Mouse (Mus musculus) liver, embryonic 11.5 days (tissue): ENCODE measurements at regions not wholly inside any gene's neighbourhood (a gene's known extent, or its start where the extent isn't known, plus 50 kb on each side); places are given as distances from the start of the nearest gene placed in this dataset.

Source experiments
- ATAC-seq: fragments of 200-750 bp; cut with Nextera tagmentation; replicated peaks from 2 replicates; pipeline ENCODE4 v1.8.0; 2017; ENCODE audit warnings: moderate number of reproducible peaks, mild to moderate bottlenecking, moderate TSS enrichment, moderate library complexity; ENCODE audit not compliant: low FRiP score
- DNase-seq: peaks from one replicate; pipeline ENCODE4 v3.0.0-alpha.2; 2017; ENCODE audit warnings: low spot score
- H3K27ac ChIP-seq: fragments of 300-500 bp; sonication (generic); 2 replicates; pipeline ENCODE4 v1.5.1; 2014; ENCODE audit warnings: mild to moderate bottlenecking, low read depth, low read length, control low read depth
- H3K27me3 ChIP-seq: fragments of 300-500 bp; sonication (generic); replicated peaks from 2 replicates; pipeline ENCODE4 v1.6.1; 2014; ENCODE audit warnings: low read length, mixed read lengths; ENCODE audit not compliant: control insufficient read depth, insufficient read depth
- H3K36me3 ChIP-seq: fragments of 300-500 bp; sonication (generic); 2 replicates; pipeline ENCODE4 v1.6.1; 2014; ENCODE audit warnings: mild to moderate bottlenecking, low read length, moderate library complexity, mixed read lengths; ENCODE audit not compliant: control insufficient read depth, insufficient read depth
- H3K4me1 ChIP-seq: fragments of 300-500 bp; sonication (generic); replicated peaks from 2 replicates; pipeline ENCODE4 v1.6.1; 2014; ENCODE audit warnings: low read length, mixed read lengths; ENCODE audit not compliant: control insufficient read depth, insufficient read depth
- H3K4me2 ChIP-seq: fragments of 300-500 bp; sonication (generic); 2 replicates; pipeline ENCODE4 v1.6.1; 2014; ENCODE audit warnings: mild to moderate bottlenecking, control low read depth, moderate library complexity
- H3K4me3 ChIP-seq: fragments of 300-500 bp; sonication (generic); 2 replicates; pipeline ENCODE4 v1.5.1; 2014; ENCODE audit warnings: low read depth, low read length, control low read depth
- H3K9ac ChIP-seq: fragments of 300-500 bp; sonication (generic); 2 replicates; pipeline ENCODE4 v1.6.1; 2014; ENCODE audit warnings: low read depth, low read length, control low read depth
- H3K9me3 ChIP-seq: fragments of 300-500 bp; sonication (generic); 2 replicates; pipeline ENCODE4 v1.6.1; 2016; ENCODE audit warnings: low read length, inconsistent platforms, mixed read lengths; ENCODE audit not compliant: control insufficient read depth
- WGBS: fragments of 180-500 bp; shearing (Covaris S2); extraction: QIAGEN DNeasy Blood & Tissue Kit; methylation state at CpG from one replicate; pipeline ENCODE4 v1.1.7; 2014; 5-methylcytosine and 5-hydroxymethylcytosine counted together

DNA sequence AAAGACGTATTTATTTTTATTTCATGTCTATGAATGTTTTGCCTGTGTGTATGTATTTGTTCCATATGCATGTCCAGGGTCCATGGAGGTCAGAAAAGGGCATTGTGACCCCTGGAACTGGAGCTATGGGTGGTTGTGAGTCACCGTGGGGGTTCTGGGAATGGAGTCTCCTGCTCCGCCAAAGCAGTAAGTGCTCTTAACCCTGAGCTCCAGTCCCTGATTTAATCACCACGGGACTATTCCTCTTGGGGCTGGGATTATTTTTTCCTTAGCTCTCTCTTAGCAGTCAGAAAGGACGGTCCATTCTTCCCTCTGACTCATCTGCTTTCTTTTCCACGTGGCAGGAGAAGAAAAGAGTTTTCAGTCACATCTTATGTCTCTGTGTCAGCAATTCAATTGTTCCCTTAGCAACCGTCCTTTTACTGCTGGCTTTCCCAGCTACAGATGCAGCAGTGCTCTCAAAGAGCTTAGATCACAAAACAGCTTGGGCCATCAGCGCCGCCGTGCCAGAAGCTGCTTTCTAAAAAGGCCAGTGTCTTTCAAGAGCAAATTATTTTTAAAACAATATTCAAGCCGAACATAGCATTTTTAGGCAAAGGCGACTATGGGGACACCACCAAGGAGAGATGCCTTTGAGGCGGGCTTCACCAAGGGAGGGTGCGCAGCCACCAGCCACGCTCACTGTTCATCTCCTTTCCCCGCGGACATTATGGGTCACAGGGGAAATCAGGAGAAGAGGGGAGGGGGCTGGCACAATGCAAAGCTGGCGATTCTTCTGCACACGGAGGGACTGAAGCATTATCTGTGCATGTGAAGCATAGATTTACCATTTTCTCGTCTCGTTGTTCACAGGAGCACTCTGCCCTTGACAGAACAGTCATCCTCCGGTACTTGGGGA, 110.8 kb downstream of the Map3k7 start:
- Histone ChIP-seq H3K27me3 (no peaks in the 10 kb centered on the region), H3K4me2 (peak overlapping the region; percentile 26), H3K4me3 (no peak overlapping the region), H3K4me1 (no peaks in the 10 kb centered on the region), H3K27ac (no peak overlapping the region), H3K9me3 (no peaks in the 10 kb centered on the region), H3K36me3 (no peaks in the 10 kb centered on the region), H3K9ac (no peak overlapping the region)
- no peak for DNase-seq
- 32% methylated on average over 22 of the region's 22 CpGs for WGBS
- no peak for ATAC-seq

DNA sequence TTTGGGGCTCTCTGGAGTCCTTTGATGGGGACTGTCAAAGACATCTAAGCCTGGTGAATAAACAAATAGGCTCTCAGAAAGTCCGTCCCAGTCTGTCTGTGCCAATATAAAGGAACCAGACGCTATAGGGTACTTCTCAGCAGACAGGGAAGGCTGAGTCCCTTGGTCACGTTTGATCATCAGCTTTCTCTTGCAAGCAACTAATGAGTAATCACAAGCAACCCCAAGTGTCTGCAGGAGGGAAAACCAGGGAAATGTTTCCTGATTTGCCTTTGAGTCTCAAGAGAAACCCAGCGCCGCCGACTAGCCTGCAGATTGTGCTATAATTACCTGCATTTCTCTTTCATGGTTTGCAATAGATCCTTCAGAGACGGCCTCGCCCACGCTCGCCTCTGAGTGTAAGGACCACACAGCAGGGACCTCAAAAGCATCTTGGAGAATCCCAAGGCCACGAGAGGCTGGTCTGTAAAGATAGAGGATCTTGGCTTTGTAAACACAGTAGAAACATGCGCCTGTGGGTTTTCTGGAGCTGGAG, 112.6 kb downstream of the Map3k7 start:
- Histone ChIP-seq H3K9me3 (no peaks in the 10 kb centered on the region), H3K36me3 (no peaks in the 10 kb centered on the region), H3K9ac (no peak overlapping the region), H3K4me3 (no peak overlapping the region), H3K4me2 (no peak overlapping the region), H3K27ac (no peak overlapping the region), H3K27me3 (no peaks in the 10 kb centered on the region), H3K4me1 (no peaks in the 10 kb centered on the region)
- DNase-seq = no peak
- WGBS = 78% methylated on average over 12 of the region's 12 CpGs
- no peak for ATAC-seq

DNA sequence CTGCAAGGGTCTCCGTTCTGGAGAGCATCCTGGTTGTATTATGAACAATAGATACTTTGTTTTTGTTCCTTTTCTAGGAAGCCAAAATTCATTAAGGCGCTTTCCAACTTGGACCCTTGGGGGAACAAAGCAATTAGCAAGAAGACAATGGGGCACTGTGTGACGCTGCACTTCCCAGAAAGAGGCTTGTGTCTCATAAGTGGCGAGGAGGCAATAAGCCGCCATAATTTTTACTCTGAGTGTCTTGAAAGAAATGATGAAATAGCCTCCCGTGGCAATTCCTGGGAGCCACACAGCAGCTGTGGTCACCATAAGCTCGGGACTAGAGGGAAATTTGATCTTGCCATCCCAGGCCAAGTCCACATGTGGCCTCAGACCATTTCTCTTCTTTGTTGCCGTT, 119.6 kb downstream of the Map3k7 start:
- DNase-seq (no peak), ATAC-seq (no peak)
- WGBS = 78% methylated on average over 8 of the region's 8 CpGs

DNA sequence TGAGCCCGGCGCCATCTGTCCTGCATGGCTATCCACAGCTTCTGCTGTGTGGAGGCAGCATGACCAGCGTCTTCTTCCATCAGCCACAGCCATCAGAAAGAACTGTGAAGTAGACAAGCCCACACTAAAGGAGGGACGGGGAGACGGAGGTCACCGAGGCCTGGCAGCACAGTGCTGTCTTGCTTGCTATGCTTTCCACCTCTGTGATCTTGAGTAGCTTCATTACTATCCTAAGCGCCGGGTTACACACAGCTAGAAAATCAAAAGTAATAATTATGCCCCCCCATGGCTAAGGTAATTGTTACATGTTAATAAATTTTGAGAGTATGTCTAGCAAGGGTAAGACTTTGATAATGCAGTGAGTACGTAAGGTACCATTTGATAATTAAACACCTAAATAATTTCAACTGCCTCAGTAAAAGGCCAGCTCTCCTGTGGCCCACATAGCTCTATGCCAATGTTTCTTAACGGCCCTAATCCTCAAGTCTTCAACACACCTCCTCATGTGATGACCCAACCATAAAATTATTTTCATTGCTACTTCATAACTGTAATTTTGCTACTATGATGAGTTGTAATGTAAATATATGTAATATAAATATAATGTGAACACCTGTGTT, 120.5 kb downstream of the Map3k7 start:
- no peak overlapping the region for H3K4me3 ChIP-seq
- no peak for DNase-seq
- H3K27ac ChIP-seq = no peak overlapping the region
- no peaks in the 10 kb centered on the region for H3K27me3 ChIP-seq
- no peak overlapping the region for H3K9ac ChIP-seq
- no peaks in the 10 kb centered on the region for H3K4me1 ChIP-seq
- no peaks in the 10 kb centered on the region for H3K9me3 ChIP-seq
- WGBS = 83% methylated on average over 10 of the region's 10 CpGs
- ATAC-seq = no peak
- H3K36me3 ChIP-seq = no peaks in the 10 kb centered on the region
- H3K4me2 ChIP-seq = no peak overlapping the region

More for the DNA sequence above, 119.6 kb downstream of the Map3k7 start:
- no peak overlapping the region for H3K4me2 ChIP-seq
- H3K9ac ChIP-seq = no peak overlapping the region
- H3K4me1 ChIP-seq = no peaks in the 10 kb centered on the region
- no peaks in the 10 kb centered on the region for H3K9me3 ChIP-seq
- no peaks in the 10 kb centered on the region for H3K27me3 ChIP-seq
- no peak overlapping the region for H3K27ac ChIP-seq
- no peak overlapping the region for H3K4me3 ChIP-seq
- H3K36me3 ChIP-seq = no peaks in the 10 kb centered on the region

DNA sequence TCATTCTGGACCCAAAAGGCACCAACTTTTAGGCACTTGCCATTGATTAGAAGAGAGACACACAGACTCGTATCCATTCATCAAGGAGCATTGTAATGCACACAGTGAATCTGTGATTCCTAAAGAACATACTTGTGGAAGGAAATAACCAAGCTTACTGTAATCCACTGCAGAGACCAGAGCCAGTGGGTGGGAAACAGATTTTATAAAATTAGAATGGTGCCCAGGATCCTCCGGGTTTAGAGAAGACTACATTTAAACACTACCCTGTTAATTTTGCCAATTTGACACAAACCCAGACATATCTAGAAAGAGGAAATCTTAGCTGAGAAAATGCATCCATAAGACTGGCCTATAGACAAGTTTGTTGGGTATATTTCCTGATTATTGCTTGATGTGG, 121.1 kb downstream of the Map3k7 start:
- ATAC-seq (no peak), DNase-seq (no peak)
- Histone ChIP-seq H3K9ac (no peak overlapping the region), H3K4me3 (no peak overlapping the region), H3K4me1 (no peaks in the 10 kb centered on the region), H3K36me3 (no peaks in the 10 kb centered on the region), H3K27me3 (no peaks in the 10 kb centered on the region), H3K4me2 (no peak overlapping the region), H3K9me3 (no peaks in the 10 kb centered on the region), H3K27ac (no peak overlapping the region)
- 92% methylated on average over 2 of the region's 2 CpGs for WGBS

DNA sequence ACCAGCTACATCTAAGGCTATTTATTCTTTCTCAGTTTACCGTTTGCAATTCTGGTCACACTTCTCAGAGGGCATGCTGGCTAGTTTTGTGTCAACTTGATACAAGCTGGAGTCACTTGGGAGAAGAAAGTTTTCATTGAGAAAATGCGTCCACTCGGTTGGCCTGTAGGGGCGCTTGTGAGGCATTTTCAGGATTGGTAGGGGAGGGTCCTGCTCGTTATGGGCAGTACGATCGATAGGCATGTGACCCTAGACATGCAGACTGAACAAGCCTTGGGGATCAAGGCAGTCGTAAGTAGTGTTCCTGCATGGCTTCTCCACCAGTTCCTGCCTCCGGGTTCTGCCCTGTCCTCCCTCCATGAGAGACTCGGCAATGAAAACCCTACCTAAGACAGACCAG, 127.2 kb downstream of the Map3k7 start:
- Histone ChIP-seq H3K9ac (no peak overlapping the region), H3K27ac (no peak overlapping the region), H3K27me3 (no peaks in the 10 kb centered on the region), H3K4me3 (no peak overlapping the region), H3K9me3 (no peaks in the 10 kb centered on the region), H3K4me1 (no peaks in the 10 kb centered on the region), H3K4me2 (no peak overlapping the region), H3K36me3 (no peaks in the 10 kb centered on the region)
- WGBS = 79% methylated on average over 10 of the region's 10 CpGs
- DNase-seq = no peak
- ATAC-seq = no peak

DNA sequence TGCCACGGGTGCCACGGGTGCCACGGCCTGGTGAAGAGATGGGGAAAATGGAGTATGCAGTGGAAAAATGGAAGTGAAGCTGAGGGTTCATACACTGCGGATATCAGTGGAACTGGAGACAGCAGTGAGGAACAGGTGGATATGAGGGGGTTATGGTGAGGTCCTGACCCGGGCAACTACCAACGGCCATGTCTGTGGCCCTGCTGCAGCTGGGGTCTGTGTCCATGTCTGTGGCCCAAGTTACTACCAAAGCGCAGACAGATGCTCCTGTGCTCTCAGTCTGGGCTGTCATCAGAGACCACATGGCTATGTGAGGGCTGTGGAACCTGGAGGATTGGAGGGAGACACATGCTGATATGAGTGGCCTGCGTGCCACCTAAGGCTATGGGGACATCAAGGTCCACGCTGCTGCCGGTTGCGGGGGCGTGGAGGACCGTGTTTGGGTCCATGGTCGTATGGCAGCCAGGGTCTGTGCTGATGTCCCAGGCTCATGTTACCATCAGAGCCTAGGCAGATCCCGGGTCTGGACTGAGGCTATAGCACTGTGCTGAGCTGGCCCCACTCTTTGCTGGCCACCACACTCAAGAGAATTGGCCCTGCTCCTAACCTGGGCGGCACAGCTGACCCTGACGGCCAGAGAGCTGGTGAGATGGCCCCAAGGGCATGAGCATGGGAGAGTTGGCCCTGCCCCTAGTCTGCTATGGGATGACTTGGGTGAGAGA, 128.6 kb downstream of the Map3k7 start:
- Histone ChIP-seq H3K9me3 (no peaks in the 10 kb centered on the region), H3K27me3 (no peaks in the 10 kb centered on the region), H3K4me2 (no peak overlapping the region), H3K4me3 (no peak overlapping the region), H3K4me1 (no peaks in the 10 kb centered on the region), H3K9ac (no peak overlapping the region), H3K27ac (no peak overlapping the region), H3K36me3 (no peaks in the 10 kb centered on the region)
- 89% methylated on average over 17 of the region's 17 CpGs for WGBS
- DNase-seq (no peak), ATAC-seq (no peak)

DNA sequence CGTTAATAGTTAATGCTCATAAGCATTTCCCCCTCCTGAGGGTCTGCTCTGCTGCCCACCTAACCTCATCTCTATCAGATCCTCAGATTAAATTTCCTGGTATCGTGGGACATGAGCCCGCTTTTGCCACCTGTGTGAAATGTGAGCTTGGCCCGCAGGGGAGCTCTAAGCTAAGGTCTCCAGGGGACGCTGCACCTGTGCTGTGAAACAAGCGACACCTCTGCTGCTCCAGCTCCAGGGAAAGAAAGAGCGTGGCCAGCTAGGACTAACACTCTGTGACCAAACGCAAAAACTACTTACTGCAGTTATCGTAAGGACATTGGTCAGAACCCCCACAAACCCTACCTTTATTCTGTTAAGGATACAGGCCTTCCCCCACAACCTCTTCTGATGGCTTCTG, 134.3 kb downstream of the Map3k7 start:
- Histone ChIP-seq H3K36me3 (no peaks in the 10 kb centered on the region), H3K4me2 (no peak overlapping the region), H3K27ac (no peak overlapping the region), H3K4me1 (no peaks in the 10 kb centered on the region; the same call in 1 of the 2 replicates), H3K27me3 (no peaks in the 10 kb centered on the region), H3K9ac (no peak overlapping the region), H3K9me3 (no peaks in the 10 kb centered on the region), H3K4me3 (no peak overlapping the region)
- ATAC-seq = no peak
- WGBS = 71% methylated on average over 9 of the region's 9 CpGs
- DNase-seq = no peak
